Mouse (Mus musculus) forebrain, embryonic 15.5 days (tissue): Measurements from ENCODE around the gene Olfr571. TPM values are rescaled to one million over a fixed set of nuclear protein-coding genes. Genes with fewer than 3 reads are reported as not detected.

Experiments used
- ATAC-seq: fragments of 200-750 bp; cut with Nextera tagmentation; replicated peaks from 2 replicates; pipeline ENCODE4 v1.8.0; 2017; ENCODE audit warnings: mild to moderate bottlenecking, moderate TSS enrichment, moderate library complexity
- H3K27ac ChIP-seq: fragments of 300-500 bp; sonication (generic); replicated peaks from 2 replicates; pipeline ENCODE4 v1.5.1; 2015; ENCODE audit warnings: mild to moderate bottlenecking, inconsistent platforms
- H3K27me3 ChIP-seq: fragments of 300-500 bp; sonication (generic); 2 replicates; pipeline ENCODE4 v1.6.1; 2015; ENCODE audit warnings: inconsistent platforms
- H3K36me3 ChIP-seq: fragments of 300-500 bp; sonication (generic); 2 replicates; pipeline ENCODE4 v1.6.1; 2015; ENCODE audit warnings: mild to moderate bottlenecking, inconsistent platforms
- H3K4me1 ChIP-seq: fragments of 300-500 bp; sonication (generic); 2 replicates; pipeline ENCODE4 v1.6.1; 2015; ENCODE audit warnings: inconsistent platforms
- H3K4me2 ChIP-seq: fragments of 300-500 bp; sonication (generic); replicated peaks from 2 replicates; pipeline ENCODE4 v1.6.1; 2015; ENCODE audit warnings: mild to moderate bottlenecking, inconsistent platforms
- H3K4me3 ChIP-seq: fragments of 300-500 bp; sonication (generic); 2 replicates; pipeline ENCODE4 v1.5.1; 2015; ENCODE audit warnings: mild to moderate bottlenecking, inconsistent platforms
- H3K9ac ChIP-seq: fragments of 300-500 bp; sonication (generic); replicated peaks from 2 replicates; pipeline ENCODE4 v1.6.1; 2015; ENCODE audit warnings: mild to moderate bottlenecking, inconsistent platforms
- H3K9me3 ChIP-seq: fragments of 300-500 bp; sonication (generic); 2 replicates; pipeline ENCODE4 v1.6.1; 2016; ENCODE audit warnings: inconsistent platforms
- WGBS: fragments of 180-500 bp; shearing (Covaris S2); methylation state at CpG from one replicate; pipeline ENCODE4 v1.1.7; 2015; ENCODE audit warnings: mixed read lengths; 5-methylcytosine and 5-hydroxymethylcytosine counted together
- polyA plus RNA-seq: library from polyadenylated mRNA; unstranded; fragments of >200 nt; fragmentation: Nextera tagmentation; extraction: Ambion mirVana; gene quantifications from 2 replicates; pipeline ENCODE4 v1.2.1, GENCODE M21; 2015

The Olfr571 gene
- polyA plus RNA-seq: not detected in 2 replicates

DNA sequence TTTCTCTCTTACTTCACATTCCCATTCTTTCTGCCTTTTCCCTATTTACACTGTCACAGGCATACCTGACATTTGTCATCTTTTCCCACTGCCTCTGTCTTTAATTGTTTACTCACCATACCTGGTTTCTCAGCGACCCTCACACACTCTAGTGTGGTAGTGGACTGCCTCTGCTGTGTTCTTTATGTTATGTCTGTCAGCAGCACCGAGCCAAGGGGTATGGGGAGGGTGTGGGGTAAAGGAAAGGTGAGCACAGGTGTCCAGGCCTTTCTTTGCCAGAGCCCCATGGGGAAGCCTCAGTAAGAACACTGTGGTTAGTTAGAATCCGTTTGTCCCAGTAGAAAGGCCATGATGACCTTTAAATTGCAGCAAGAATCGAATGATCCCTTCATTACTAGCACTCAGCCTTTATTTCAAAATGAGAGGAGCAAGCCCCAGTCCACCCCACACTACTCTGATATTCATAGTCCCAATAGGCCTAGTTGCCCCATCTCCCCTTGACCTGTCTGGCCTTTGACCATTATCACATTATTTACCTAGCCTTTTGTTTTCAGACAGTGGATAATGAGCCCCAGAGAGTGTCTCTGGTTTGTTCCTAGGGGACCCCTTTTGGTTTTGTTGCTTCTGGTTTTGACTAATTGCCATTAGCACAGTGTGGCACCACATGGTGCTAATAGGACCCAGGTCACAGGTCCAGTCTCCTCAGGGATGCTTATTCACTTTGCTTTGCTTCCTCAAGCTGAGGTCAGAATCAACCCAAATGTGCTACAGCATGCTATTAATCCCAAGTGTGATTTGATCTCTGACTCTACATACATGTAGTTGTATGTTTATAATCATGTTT is at the start of gene Olfr571:
Gene Olfr571 (minus strand): TSS at position 505 of the 844 bp plus-strand sequence.
- Histone ChIP-seq H3K4me1 (no peaks in the 10 kb centered on the region), H3K4me2 (no peak within 1 kb of the TSS), H3K4me3 (no peak within 1 kb of the TSS), H3K36me3 (no peaks in the 10 kb centered on the region), H3K27me3 (no peaks in the 10 kb centered on the region), H3K27ac (no peak within 1 kb of the TSS), H3K9me3 (no peaks in the 10 kb centered on the region), H3K9ac (no peak within 1 kb of the TSS)
- WGBS: 65% methylated on average over 4 of the region's 4 CpGs
- no peak for ATAC-seq

DNA sequence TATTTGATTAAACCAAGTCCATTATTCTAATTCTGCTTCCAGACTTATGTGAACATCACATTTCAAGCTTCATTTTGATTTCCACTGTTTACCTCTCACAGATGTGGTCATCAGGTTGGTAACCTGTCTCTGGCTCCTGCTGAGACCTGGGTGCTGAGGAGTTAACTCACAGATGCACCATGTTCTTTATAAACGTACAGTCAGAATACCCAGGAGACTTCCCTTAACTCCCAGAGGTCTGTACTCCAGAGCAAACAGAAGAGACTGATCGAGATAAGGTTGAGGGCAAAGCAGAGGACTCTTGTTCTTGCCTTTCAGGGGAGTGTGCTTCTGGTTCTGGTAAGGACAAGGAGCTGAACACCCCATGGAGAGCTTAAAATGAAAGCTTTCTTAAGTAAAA is 45.0 kb upstream of the Olfr571 start, which contains the start of gene Olfr576:
Gene Olfr576 (plus strand): TSS at position 301 of the 400 bp plus-strand sequence.
- ATAC-seq: no peak
- Histone ChIP-seq H3K27ac (no peak within 1 kb of the TSS), H3K4me3 (no peak within 1 kb of the TSS), H3K36me3 (no peaks in the 10 kb centered on the region), H3K4me1 (no peaks in the 10 kb centered on the region), H3K9ac (no peak within 1 kb of the TSS), H3K4me2 (no peak within 1 kb of the TSS), H3K27me3 (no peaks in the 10 kb centered on the region), H3K9me3 (no peaks in the 10 kb centered on the region)
- WGBS: 64% methylated on average over 2 of the region's 2 CpGs

DNA sequence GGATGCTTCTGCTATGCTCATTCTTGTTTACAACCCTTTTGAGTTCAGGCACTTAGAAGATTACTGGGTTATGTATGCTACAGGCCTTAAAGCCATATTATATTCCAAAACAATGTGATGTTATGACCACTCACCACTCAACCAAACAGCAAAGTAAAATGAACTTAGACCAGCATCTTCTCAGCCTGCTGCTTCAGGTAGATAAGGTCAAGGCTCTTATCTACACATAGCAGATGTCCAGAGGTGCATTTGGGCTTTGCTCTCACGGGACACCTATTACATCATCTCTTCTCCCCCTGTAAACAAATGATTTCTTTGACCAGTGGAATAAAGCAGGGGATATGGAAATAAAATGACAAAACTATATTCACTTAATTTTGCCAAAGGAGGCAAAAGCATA is 41.3 kb upstream of the Olfr571 start, which contains the start of gene Olfr575:
Gene Olfr575 (minus strand): TSS at position 183 of the 400 bp plus-strand sequence.
- H3K27ac ChIP-seq: no peak within 1 kb of the TSS
- no peaks in the 10 kb centered on the region for H3K36me3 ChIP-seq
- H3K4me1 ChIP-seq: no peaks in the 10 kb centered on the region
- H3K9me3 ChIP-seq: no peaks in the 10 kb centered on the region
- no peaks in the 10 kb centered on the region for H3K27me3 ChIP-seq
- H3K4me2 ChIP-seq: no peak within 1 kb of the TSS
- H3K9ac ChIP-seq: no peak within 1 kb of the TSS
- no peak within 1 kb of the TSS for H3K4me3 ChIP-seq
- 71% methylated on average over 1 of the region's 1 CpGs for WGBS
- ATAC-seq: no peak

DNA sequence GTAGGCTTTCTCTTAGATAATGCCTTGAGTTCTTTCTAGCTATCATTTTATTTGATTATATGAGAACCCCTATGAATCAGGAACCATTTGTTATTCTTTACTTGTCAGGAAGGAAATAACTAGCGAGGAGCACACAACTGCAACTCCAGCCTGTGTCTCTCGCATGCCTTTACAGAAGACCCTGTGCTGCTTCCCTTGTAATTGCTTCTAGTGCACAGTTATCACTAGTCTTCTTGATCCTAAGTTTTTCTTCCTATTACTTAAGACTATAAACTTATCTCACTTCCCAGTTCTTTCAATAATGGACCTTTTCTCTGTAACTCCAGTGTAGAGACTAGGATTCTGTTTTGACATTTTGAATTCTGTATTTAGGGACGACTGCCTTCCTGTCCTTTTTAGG is 40.8 kb upstream of the Olfr571 start:
- 89% methylated on average over 3 of the region's 3 CpGs for WGBS
- ATAC-seq: no peak

DNA sequence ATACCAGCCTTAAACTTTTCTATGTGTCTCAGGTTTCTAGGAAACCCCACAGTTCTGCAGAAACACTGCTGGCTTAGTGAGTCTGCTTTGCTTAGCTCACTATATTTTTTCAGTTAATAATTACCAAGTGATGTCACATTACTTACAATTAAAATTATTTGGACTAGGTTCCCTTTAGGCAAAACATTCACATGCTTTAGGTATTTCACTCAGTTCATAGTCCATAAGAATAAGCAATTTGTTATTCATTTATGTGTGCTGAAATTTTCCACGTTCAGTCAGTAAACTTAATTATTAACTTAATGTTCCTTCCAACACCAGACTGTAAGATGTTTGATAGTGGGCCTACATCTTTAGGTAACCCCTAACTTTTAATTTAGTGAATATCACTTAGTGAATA is 33.4 kb upstream of the Olfr571 start:
- Histone ChIP-seq H3K36me3 (no peaks in the 10 kb centered on the region), H3K4me2 (no peak overlapping the region), H3K4me3 (no peak overlapping the region), H3K9me3 (no peaks in the 10 kb centered on the region), H3K9ac (no peak overlapping the region), H3K4me1 (no peaks in the 10 kb centered on the region), H3K27ac (no peak overlapping the region), H3K27me3 (no peaks in the 10 kb centered on the region)
- 74% methylated on average over 1 of the region's 1 CpGs for WGBS
- ATAC-seq: no peak

More for the DNA sequence above, 40.8 kb upstream of the Olfr571 start:
- Histone ChIP-seq H3K4me1 (no peaks in the 10 kb centered on the region), H3K4me2 (no peak overlapping the region), H3K9me3 (no peaks in the 10 kb centered on the region), H3K27me3 (no peaks in the 10 kb centered on the region), H3K36me3 (no peaks in the 10 kb centered on the region), H3K27ac (no peak overlapping the region), H3K4me3 (no peak overlapping the region), H3K9ac (no peak overlapping the region)

DNA sequence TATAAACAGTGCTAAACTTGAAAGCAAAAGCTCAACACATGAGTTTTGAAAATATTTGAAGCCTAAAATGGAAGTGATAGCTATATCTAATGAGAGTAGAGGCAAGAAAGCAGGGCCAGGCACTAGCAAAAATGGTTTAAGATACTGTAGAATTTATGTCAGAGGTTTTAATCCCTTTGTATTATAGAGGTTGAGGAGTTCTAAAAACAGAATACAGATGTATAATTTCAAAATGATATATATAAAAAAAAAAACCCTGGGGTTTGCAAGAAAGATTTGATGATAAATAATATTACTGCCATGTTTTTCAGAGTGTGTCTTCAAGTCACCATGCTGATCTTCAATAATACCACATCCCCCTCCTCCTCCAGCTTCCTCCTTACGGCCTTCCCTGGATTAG is 30.8 kb upstream of the Olfr571 start, which contains the start of gene Olfr574:
Gene Olfr574 (plus strand): TSS at position 301 of the 400 bp plus-strand sequence.
- H3K4me1 ChIP-seq: no peaks in the 10 kb centered on the region
- H3K4me3 ChIP-seq: no peak within 1 kb of the TSS
- WGBS: 97% methylated on average over 1 of the region's 1 CpGs
- no peak for ATAC-seq
- H3K27ac ChIP-seq: no peak within 1 kb of the TSS
- H3K9me3 ChIP-seq: no peaks in the 10 kb centered on the region
- H3K36me3 ChIP-seq: no peaks in the 10 kb centered on the region
- H3K27me3 ChIP-seq: no peaks in the 10 kb centered on the region
- no peak within 1 kb of the TSS for H3K4me2 ChIP-seq
- H3K9ac ChIP-seq: no peak within 1 kb of the TSS

DNA sequence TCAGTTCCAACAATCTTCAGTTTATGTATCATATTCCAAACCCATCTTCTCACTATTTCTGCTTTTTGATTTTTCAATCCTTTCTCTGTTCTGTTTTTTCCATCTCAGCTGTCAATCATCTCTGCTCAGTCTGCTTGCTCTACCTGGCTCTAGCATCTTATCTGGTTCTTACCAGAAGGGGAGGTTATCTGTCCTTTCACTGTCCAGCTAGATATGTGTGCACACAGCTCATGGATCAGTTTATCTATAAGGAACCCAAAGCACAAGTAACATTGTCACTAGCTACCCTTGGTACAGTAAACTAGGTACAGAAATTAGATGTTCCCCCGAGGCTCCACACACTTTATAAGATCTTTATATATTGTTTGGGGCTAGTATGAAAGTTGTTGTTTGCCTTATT is 26.1 kb upstream of the Olfr571 start:
- H3K9ac ChIP-seq: no peak overlapping the region
- WGBS: 98% methylated on average over 1 of the region's 1 CpGs

DNA sequence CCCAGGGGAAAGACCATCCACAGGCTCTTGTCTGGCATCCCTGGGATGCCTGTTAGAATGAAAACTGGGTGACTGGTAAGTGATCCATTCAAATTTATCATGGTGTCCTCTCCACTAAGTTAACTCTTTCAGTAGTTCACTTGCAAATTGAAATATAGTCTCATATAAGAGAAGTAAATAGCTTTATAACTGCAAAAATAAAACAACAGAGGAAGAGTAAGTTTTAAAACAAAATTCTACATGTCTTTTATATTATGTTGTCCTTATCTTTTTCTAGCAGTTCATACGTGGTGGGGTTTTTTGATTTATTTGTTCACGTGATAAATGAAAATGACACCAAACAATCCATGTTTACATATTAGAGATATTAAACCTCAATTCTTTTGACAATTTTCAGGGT is 25.1 kb upstream of the Olfr571 start, which contains the start of gene Olfr573-ps1:
Gene Olfr573-ps1 (minus strand): TSS at position 101 of the 400 bp plus-strand sequence.
- Histone ChIP-seq H3K4me1 (no peaks in the 10 kb centered on the region), H3K4me3 (no peak within 1 kb of the TSS), H3K4me2 (no peak within 1 kb of the TSS), H3K9me3 (no peaks in the 10 kb centered on the region), H3K27me3 (no peaks in the 10 kb centered on the region), H3K27ac (no peak within 1 kb of the TSS), H3K9ac (no peak within 1 kb of the TSS), H3K36me3 (no peaks in the 10 kb centered on the region)
- WGBS: 94% methylated on average over 2 of the region's 2 CpGs
- no peak for ATAC-seq

More for the DNA sequence above, 26.1 kb upstream of the Olfr571 start:
- no peaks in the 10 kb centered on the region for H3K9me3 ChIP-seq
- H3K27ac ChIP-seq: no peak overlapping the region
- H3K36me3 ChIP-seq: no peaks in the 10 kb centered on the region
- H3K27me3 ChIP-seq: no peaks in the 10 kb centered on the region
- ATAC-seq: no peak
- no peaks in the 10 kb centered on the region for H3K4me1 ChIP-seq
- H3K4me2 ChIP-seq: no peak overlapping the region
- H3K4me3 ChIP-seq: no peak overlapping the region

DNA sequence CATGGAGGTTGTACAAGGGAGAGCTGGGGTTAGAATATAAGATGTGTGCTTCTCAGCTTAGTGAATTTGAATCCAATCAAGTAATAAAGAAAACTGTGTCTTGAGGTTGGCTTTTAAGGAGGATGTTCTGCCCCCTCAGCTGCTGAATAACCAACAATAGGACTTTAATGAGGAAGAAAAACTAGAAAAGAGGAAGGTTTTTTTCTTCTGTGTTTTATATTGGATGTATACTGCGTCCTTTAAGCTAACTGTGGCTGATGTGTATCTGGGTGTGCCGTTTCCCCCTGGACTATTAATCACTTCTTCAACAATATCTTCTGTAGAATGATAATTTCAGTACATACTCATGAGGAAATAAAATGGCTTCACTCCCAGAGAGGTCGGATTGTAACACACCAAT is 9.8 kb upstream of the Olfr571 start:
- no peaks in the 10 kb centered on the region for H3K27me3 ChIP-seq
- WGBS: 71% methylated on average over 3 of the region's 3 CpGs
- H3K9ac ChIP-seq: no peak overlapping the region
- H3K4me2 ChIP-seq: no peak overlapping the region
- ATAC-seq: no peak
- no peaks in the 10 kb centered on the region for H3K36me3 ChIP-seq
- H3K27ac ChIP-seq: no peak overlapping the region
- no peaks in the 10 kb centered on the region for H3K9me3 ChIP-seq
- no peak overlapping the region for H3K4me3 ChIP-seq
- H3K4me1 ChIP-seq: no peaks in the 10 kb centered on the region

DNA sequence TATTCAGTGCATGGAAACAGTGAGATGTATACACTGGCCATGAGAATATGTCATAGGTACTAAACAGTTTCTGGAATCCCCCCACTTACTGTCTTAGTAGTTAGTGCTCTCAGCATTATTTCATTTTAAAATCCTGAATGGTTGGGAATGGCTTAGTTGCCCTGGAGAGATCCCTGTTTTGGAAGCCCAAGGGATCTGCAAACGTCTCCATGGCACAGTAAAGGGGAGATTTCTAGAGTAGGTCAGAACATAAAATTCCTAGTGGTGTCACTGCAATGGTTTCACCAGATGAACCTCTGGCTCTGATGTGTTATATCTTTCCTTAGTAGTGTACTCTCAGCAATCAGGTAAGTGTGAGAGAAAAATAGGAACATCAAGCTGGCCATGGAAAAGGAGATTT is 6.8 kb upstream of the Olfr571 start, which contains the start of gene Olfr572:
Gene Olfr572 (plus strand): TSS at position 301 of the 400 bp plus-strand sequence.
- Histone ChIP-seq H3K4me2 (no peak within 1 kb of the TSS), H3K4me1 (no peaks in the 10 kb centered on the region), H3K9ac (no peak within 1 kb of the TSS), H3K36me3 (no peaks in the 10 kb centered on the region), H3K27me3 (no peaks in the 10 kb centered on the region), H3K27ac (no peak within 1 kb of the TSS), H3K9me3 (no peaks in the 10 kb centered on the region), H3K4me3 (no peak within 1 kb of the TSS)
- no peak for ATAC-seq
- WGBS: 71% methylated on average over 1 of the region's 1 CpGs

DNA sequence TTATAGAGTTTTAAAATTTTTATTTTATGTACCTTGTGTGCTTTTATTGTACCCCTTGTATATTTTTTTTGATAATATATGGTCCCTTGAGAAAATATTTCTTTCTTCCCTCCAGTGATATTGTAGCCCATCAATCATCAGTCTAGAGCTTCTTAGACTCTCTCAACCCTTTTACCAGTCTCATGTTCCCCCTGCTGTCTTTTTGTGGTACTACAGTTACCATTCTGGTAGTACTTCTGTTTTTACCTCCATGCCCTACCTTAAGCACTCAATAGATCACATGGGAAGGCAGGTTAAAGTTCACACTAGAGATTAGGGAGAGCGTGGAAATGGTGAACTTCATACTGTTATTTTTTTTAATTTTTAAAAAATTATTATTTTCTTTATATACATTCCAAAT is 2.3 kb upstream of the Olfr571 start:
- Histone ChIP-seq H3K9ac (no peak overlapping the region), H3K36me3 (no peaks in the 10 kb centered on the region), H3K27me3 (no peaks in the 10 kb centered on the region), H3K27ac (no peak overlapping the region), H3K9me3 (no peaks in the 10 kb centered on the region), H3K4me1 (no peaks in the 10 kb centered on the region), H3K4me2 (no peak overlapping the region), H3K4me3 (no peak overlapping the region)
- ATAC-seq: peak; percentile 81
- 14% methylated on average over 1 of the region's 1 CpGs for WGBS

DNA sequence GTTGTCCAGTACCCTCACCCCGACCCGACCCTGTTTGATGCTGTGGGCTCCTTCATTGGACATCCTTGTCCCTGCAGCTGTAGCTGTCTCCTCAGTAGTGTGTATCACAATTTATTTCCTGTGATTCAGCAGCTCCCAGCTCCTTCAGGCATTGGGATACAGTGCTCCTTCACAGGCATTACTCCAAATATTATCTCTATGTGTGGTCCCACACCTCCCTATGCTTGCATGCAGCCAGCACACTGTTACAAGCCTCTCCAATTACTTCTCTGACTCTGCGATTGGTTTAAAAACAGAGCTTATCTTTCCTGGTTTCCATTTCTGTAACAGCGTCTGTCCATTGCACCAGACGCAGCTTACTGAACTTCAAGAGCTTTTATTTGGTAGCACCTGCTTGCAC is 931 bp downstream of the Olfr571 start:
- Histone ChIP-seq H3K27me3 (no peaks in the 10 kb centered on the region), H3K9me3 (no peaks in the 10 kb centered on the region), H3K4me1 (no peaks in the 10 kb centered on the region), H3K36me3 (no peaks in the 10 kb centered on the region), H3K27ac (no peak overlapping the region), H3K4me3 (no peak overlapping the region), H3K9ac (no peak overlapping the region), H3K4me2 (no peak overlapping the region)
- WGBS: 79% methylated on average over 5 of the region's 5 CpGs
- ATAC-seq: no peak
